Mouse (Mus musculus) brain, embryonic 14.5 days (tissue): Measurements from ENCODE around the gene Padi1.

ENCODE experiments used
- CTCF ChIP-seq: fragments of 200-500 bp; IDR thresholded peaks from 2 replicates; pipeline ENCODE4 v1.5.1; 2012; ENCODE audit warnings: inconsistent platforms, mild to moderate bottlenecking, moderate library complexity, borderline replicate concordance; ENCODE audit not compliant: insufficient read depth, insufficient read length; ENCODE audit errors: extremely low read depth
- POLR2A ChIP-seq: fragments of 200-500 bp; IDR thresholded peaks from 2 replicates; pipeline ENCODE4 v1.6.1; 2012; ENCODE audit warnings: mild to moderate bottlenecking, inconsistent platforms, borderline replicate concordance; ENCODE audit not compliant: poor library complexity, insufficient read depth, insufficient read length, severe bottlenecking; ENCODE audit errors: extremely low read depth

DNA sequence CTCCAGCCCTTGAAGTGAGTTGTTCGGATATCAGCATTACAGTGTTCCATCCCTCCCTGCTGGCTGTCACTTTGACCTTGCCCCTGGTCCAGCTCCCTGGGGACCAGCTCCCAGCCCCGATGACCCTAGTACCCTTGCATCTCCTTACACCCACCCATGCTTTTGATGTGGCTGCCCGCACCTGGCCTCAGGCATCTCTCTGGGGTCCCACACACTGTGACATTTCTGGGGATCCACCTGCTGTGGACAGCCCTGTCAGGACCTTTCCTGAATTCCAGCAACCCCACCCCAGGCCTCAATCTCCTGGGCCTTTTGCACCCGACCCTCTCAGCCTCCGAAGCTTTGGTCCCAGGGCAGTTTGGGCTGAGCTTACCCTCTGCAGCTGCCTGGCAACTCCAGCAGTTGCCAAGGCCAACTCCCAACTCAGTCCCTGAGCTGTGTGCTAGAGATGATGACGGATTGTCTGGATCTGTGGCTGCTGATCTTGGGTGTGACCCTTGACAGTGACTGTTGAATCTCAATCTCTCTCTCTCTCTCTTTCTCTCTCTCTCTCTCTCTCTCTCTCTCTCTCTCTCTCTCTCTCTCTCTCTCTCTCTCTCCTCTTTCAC lies 11.1 kb downstream of the Padi1 start:
- no peak for TF ChIP-seq CTCF
- no peak for TF ChIP-seq POLR2A
